Mouse (Mus musculus) heart, postnatal 14 days (tissue): ENCODE measurements around the gene Hoxd3. TPM values are rescaled to one million over a fixed set of nuclear protein-coding genes. Genes with fewer than 3 reads are reported as not detected.

Experiments
- DNase-seq, 2 experiments: peaks; one replicate each; pipeline ENCODE4 v3.0.0; 2021 to 2022
- intact Hi-C: fragments of 180-260 bp; cut with DNase I; formaldehyde crosslinking; loops from one replicate; pipeline ENCODE4 v1.15.1; 2025
- total RNA-seq, 2 experiments: library from RNA; stranded (reverse); gene quantifications; 2 replicates each; pipeline ENCODE4 v1.2.3; 2021

The Hoxd3 gene
- total RNA-seq, 2 experiments from 2014 or later, result not detected

DNA sequence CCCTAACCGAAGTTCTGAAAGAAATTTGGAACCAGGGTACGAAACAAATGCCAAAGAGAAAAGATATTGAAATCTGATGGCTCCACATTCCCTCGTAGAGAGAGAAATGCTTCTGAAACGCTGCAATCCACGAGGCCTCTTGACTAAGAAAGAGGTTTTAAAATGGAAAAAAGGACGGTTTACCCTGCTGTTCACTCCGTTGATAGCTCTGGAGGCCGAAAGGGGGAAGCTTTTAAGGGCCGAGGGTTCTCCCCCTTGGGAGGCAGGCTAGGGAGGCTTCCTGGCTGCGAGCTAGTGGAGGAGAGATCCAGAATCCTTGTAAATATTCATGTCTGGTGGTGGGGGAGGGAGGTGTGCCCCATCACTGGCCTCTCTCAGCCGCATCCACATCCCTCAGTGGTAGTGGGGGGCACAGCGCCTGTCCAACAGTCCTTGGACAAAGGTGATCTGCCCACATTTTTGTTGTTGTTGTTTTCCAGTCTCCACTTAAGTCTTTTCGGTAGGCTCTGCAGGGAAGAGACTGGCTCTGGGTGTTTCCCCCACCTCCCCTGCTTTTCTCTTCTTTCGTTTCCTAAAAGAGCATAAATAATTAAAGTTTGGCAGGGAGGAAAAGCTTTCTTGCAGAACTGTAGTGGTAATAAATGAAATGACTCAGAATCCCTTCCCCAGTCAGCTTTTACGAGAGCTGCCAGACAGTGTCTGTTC lies 32.7 kb upstream of the Hoxd3 start, which contains the start of gene Hoxd11:
Hoxd11 (plus strand) TSS at position 667 of the 705 bp plus-strand sequence.
- intact Hi-C loops, result no loop called here

DNA sequence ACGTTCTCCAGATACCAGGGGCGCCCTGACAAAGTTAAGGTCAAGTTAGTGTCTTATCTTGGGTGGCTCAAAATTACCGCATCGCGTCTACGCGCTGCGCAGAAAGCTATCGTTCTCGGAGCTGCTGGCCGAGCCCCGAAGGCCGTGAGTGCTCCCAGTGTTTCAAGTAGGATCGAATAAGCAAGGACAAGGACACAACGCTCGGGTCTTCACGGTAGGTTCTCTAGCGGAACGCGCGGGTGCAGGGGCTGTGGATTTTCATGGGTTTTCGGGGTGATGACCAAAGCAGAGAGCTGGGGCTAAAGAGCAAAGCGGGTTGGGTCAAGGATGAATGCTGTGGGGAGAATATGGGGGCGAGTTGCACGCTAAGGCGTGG lies 32.1 kb upstream of the Hoxd3 start:
- intact Hi-C loops, result no loop called here
- DNase-seq, result no peak

More for the DNA sequence above, 32.7 kb upstream of the Hoxd3 start, which contains the start of gene Hoxd11:
- no peak for DNase-seq

DNA sequence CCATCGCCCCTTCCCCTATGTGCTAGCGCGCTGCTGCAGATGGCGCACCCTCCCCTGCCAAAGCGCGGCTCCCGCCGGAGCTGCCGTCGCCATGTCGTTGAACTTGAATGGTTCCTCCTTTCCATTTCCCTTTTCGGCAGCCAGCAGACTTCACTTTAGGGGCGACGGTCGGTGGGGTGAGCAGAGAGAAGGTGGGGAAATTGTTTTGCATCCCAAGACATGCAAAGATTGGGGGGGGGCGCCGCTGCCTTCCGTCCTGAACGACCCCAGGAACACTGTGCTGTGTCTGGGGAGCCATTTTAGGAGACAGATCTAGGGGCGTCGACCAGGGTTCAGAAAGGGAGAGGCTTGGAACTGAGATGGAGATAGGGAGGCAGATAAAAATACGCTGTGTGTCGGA lies 31.7 kb upstream of the Hoxd3 start:
- DNase-seq, result no peak
- intact Hi-C loops, result no loop called here

DNA sequence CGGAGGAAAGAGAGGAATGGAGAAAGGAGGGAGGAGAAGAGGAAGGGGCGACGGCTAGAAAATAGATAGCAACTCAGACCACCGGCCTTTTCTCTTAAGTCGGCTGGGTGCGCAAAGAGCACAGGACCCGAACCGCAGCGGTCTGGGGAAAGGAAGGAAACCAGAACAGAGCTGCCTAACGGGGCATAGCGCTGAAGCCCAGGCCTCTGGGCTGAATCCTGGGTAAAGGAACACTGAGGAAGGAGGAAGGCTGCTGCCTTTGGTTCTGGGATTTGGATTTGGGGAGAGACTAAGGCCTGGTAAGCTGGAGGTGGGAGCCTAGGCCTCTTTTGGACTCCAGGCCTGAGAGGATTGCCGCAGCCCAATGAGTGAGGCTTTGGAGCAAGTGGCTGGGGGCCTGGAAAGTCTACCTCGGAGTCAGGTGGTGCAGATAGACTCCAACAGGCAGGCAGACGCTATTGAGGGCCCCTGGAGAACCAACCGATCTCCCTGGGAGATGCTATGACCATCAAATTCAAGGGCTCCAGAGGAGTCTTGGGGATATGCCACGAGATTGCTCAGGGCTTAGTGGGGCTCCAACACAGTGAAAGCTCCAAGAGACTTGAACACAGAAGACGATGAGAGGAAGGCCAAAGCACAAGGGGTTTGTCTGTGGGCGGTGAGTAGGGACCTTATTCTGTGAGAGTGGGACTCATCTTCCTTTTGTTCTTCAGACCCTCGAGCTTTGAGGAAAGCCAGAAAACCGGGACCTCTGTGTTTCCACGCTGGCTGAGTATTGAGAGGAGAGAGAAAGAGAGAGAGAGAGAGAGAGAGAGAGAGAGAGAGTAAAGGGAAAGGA lies 30.9 kb upstream of the Hoxd3 start:
- no peak for DNase-seq
- intact Hi-C loops, result no loop called here

DNA sequence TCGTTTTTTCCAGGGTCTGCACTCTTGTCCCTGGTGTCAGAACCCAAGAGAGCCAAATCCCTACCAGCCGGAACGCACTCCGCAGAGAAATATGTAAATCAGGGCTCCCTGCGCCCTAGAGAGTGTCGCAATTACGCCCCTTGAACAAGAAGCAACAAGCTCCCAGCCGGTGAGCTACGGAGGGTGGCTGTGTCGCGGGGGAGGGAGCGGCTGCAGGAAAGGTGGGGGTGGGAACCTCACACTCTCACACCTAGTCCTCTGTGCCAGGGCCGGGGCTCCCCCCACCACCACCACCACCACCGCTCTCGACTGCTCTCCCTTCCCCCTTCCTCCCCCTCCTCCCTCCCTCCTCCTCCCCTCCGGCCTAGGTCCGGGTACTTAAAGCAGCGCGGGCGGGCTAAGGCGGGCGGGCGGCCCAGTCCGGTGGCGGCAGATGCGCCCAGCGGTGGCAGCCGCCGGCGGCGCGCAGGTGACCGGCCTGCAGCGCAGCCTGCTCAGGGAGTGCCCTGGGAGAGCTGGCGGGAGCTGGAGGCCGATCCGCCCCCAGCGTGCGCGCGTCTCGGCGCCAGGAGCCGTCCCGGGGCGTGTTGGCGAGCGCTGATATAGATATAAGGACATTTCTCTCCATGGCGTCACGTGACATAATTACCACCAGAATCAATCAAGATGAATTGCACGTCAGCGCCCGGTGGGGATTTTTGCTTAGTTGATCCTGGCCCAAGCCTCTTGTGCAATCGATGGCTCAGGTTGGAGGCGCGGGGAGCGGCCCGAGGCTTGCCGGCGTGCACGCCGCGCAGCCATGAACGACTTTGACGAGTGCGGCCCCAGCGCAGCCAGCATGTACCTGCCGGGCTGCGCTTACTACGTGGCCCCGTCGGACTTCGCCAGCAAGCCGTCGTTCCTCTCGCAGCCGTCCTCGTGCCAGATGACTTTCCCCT lies 29.9 kb upstream of the Hoxd3 start:
- intact Hi-C loops, result no loop called here
- DNase-seq, result no peak

DNA sequence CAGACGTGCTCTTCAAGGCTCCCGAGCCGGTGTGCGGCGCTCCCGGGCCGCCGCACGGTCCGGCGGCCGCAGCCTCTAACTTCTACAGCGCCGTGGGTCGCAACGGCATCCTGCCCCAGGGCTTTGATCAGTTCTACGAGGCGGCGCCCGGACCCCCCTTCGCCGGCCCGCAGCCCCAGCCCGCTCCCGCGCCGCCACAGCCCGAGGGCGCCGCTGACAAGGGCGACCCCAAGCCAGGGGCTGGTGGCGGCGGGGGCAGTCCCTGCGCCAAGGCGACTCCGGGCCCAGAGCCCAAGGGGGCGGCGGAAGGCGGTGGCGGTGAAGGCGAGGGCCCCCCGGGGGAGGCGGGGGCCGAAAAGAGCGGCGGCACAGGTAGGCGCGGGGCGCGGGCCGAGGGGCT lies 28.9 kb upstream of the Hoxd3 start:
- DNase-seq, result no peak
- intact Hi-C loops, result no loop called here

- intact Hi-C loops, result no loop called here
Measured at GRCm38 (mm10) chr2:74683471-74683951, 28.2 kb upstream of the Hoxd3 start.

DNA sequence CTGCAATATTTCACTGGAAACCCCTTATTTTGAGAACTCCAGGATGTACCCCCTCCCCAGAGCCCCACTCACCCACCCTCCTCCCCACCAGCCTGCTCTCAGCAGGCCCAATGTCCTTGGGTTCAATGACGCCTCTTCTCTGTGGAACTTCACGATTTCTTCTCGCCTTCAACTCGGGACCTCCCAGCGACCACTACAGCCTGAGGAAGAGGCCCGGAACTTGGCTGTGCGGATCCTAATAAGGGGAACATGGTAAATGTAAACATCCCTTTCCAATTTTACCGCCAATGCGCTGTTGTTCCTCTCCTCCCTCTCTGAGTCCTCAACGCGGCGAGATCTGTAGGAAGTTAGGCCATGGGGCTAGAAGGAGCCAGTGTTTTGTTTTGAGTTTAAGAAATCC lies 27.6 kb upstream of the Hoxd3 start:
- DNase-seq, result no peak
- intact Hi-C loops, result no loop called here

More at GRCm38 (mm10) chr2:74683471-74683951, 28.2 kb upstream of the Hoxd3 start:
- no peak for DNase-seq

DNA sequence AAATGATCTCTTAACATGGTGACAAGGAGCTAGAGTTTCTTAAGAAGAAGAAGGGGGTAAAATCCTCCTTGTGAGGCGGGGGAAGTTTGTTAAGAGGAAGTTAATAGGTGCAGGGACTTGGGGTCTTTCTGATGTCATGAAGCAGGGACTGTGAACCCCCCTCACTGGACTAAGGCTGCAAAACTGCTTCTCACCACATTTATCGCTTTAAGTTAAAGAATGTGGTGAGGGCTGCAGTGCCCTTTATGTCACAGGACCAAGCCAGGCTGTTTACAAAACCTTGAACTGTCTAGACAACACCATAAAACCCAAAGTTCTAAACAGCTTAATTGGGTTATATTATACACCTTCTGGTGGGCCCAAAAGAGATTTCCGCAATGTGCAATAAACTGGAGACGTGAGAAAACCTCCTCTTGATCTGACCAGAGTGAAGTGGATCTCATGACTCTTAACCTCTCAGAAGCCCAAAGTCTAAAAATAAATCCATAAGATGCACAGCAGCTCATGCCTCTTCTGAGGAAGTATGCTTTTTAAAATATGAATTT lies 26.6 kb upstream of the Hoxd3 start:
- intact Hi-C loops, result no loop called here
- DNase-seq, result no peak

DNA sequence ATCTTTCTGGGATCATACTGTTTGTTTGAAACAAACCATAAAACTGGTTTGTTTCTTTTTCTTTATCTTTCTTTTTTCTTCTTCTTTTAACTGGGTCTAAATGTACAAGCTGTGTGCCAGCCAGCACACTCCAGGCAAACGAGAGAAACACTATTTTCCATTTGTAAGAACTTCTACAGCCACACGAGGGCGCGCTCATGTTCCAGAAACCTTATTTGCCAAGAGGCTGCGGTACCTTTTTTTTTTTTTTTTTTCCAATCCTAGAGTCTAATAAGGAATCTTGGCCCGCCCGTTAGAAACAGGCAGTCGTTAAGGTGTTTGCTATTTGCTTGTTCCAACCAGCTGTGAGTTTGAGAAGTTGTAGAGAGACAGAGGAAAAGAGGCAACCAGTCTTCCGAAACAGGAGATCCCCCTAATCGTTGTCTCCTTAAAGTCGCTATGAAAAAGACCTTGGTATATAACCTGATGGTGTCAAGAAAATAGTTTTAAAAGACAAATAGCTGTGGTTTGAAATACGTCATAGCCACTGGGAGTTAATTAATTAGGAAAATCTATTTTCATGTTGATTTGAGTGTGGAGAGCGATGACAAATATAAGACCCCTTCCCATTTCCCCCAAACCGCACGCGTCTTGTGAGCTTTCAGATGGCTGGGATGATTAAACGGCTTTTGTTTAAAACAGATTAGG lies 25.3 kb upstream of the Hoxd3 start:
- peak; percentile 62 to 74 for DNase-seq
- intact Hi-C loops, result no loop called here

- DNase-seq, result no peak
- intact Hi-C loops, result no loop called here
Measured at GRCm38 (mm10) chr2:74686988-74687697, 24.6 kb upstream of the Hoxd3 start.

GRCm38 (mm10) chr2:74687698-74688555 lies 23.8 kb upstream of the Hoxd3 start:
- intact Hi-C loops, result no loop called here
- DNase-seq, result no peak

DNA sequence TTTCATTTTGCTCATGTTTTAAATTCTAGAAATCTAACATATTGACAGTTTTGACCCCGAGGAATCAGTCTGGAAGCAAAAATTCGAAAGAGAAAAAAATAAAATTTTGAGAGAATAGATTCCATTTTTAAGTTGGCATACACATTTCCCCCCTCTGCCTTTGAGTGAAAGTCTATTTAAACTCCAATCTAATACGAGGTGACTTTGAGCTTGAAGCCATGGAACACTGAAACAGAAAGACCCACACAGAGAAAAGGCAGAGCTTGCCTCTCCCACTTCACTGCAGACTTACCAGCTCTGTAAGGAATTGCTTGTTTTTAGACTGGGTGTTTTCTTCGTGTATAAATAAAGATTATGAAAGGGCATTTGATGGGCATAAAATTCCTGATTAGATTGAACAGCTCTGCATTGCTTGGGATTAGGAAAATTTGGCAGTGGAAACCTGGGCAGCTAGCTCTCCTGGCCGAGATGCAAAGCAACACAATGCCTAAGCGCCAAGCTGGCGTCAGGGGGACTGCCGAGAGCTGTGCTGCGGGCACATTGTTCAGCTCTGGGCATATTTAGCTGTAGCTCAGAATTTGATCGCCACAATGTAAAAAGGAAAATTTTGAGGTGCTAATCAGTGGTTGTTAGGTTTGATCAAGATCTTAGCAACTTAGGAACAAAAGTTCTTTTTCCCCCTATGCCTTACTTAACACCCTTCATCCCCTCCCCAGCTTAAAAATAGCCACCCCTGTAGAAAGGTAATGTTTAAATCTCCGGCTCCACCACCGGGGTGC lies 22.7 kb upstream of the Hoxd3 start:
- intact Hi-C loops, result no loop called here
- no peak for DNase-seq

DNA sequence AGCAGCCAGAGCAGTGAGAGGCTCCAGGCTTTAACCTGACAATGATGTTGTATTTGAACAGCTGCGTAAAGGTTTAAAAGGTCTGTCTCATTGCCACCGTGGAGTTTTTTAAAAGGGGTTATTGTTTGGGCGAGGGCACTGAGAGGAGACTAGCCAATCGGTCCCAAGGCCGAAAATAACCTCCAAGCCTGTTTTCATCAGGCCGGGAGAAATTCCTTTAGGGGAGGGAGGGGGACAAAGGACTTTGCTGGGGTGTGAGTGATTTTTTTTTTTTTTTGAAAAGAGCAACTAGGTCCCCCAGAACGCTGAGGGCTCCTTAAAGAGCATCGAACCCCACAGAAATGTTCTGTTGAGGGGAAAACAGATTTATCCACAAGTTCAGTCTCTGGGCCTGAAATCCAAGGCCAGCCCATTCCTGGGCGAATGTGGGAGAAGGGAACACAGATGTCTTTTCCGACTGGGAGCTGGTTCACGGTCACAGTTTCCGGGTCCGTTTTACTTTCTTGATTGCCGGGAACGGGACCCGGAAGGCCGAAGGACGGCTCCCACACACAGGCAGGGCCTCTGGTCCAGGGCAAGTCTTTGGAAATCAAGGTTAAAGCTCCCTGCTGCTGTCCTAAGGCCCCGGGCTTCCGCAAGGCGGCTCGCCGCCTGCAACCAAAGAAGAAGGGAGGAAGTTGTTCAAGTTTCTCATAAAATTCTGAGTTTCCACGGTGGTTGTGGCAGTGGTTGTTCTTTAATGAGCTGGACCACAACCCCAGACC lies 22.0 kb upstream of the Hoxd3 start:
- intact Hi-C loops, result loop anchor here (5.0 to 10.0 kb wide), 2 partner anchors 32 to 1415 kb away; partner anchors contain the start of genes Evx2 and Sp9
- DNase-seq, result no peak

GRCm38 (mm10) chr2:74690338-74690716 lies 21.4 kb upstream of the Hoxd3 start:
- DNase-seq, result no peak
- intact Hi-C loops, result loop anchor here (5.0 to 10.0 kb wide), 2 partner anchors 33 to 1416 kb away; partner anchors contain the start of genes Evx2 and Sp9
